Mouse (Mus musculus) kidney, embryonic 14.5 days (tissue): ENCODE results near the gene Ahrr. TPM values are rescaled to one million over a fixed set of nuclear protein-coding genes. Genes with fewer than 3 reads are reported as not detected.

Experiments
- ATAC-seq: fragments of 200-750 bp; cut with Nextera tagmentation; 2 replicates; pipeline ENCODE4 v1.8.0; 2017; ENCODE audit warnings: moderate number of reproducible peaks, mild to moderate bottlenecking, moderate TSS enrichment, moderate library complexity; ENCODE audit not compliant: low FRiP score, low TSS enrichment
- H3K27ac ChIP-seq: fragments of 300-500 bp; sonication (generic); 2 replicates; pipeline ENCODE4 v1.5.1; 2014; ENCODE audit warnings: low read depth, mild to moderate bottlenecking, low read length, moderate library complexity, mixed read lengths
- H3K27me3 ChIP-seq: fragments of 300-500 bp; sonication (generic); 2 replicates; pipeline ENCODE4 v1.6.1; 2014; ENCODE audit warnings: mild to moderate bottlenecking, low read length; ENCODE audit not compliant: control insufficient read depth, insufficient read depth
- H3K36me3 ChIP-seq: fragments of 300-500 bp; sonication (generic); 2 replicates; pipeline ENCODE4 v1.6.1; 2014; ENCODE audit warnings: low read length, mixed read lengths; ENCODE audit not compliant: control insufficient read depth, insufficient read depth
- H3K4me1 ChIP-seq: fragments of 300-500 bp; sonication (generic); 2 replicates; pipeline ENCODE4 v1.6.1; 2014; ENCODE audit warnings: low read length, mixed read lengths; ENCODE audit not compliant: control insufficient read depth, insufficient read depth
- H3K4me2 ChIP-seq: fragments of 300-500 bp; sonication (generic); replicated peaks from 2 replicates; pipeline ENCODE4 v1.6.1; 2014; ENCODE audit warnings: low read depth, mild to moderate bottlenecking, low read length
- H3K4me3 ChIP-seq: fragments of 300-500 bp; sonication (generic); 2 replicates; pipeline ENCODE4 v1.5.1; 2014; ENCODE audit warnings: mild to moderate bottlenecking, low read length
- H3K9ac ChIP-seq: fragments of 300-500 bp; sonication (generic); 2 replicates; pipeline ENCODE4 v1.6.1; 2014; ENCODE audit warnings: low read depth, mild to moderate bottlenecking, low read length, moderate library complexity
- H3K9me3 ChIP-seq: fragments of 300-500 bp; sonication (generic); 2 replicates; pipeline ENCODE4 v1.6.1; 2016; ENCODE audit warnings: low read length; ENCODE audit not compliant: control insufficient read depth
- WGBS: fragments of 180-500 bp; shearing (Covaris S2); extraction: QIAGEN DNeasy Blood & Tissue Kit; methylation state at CpG from one replicate; pipeline ENCODE4 v1.1.7; 2014; 5-methylcytosine and 5-hydroxymethylcytosine counted together
- polyA plus RNA-seq: library from polyadenylated mRNA; unstranded; fragments of >200 nt; fragmentation: Nextera tagmentation; extraction: Ambion mirVana; gene quantifications from 2 replicates; pipeline ENCODE4 v1.2.1, GENCODE M21; 2014

Ahrr gene
- polyA plus RNA-seq, 1 experiment from 2014 or later: 0.65 TPM

DNA sequence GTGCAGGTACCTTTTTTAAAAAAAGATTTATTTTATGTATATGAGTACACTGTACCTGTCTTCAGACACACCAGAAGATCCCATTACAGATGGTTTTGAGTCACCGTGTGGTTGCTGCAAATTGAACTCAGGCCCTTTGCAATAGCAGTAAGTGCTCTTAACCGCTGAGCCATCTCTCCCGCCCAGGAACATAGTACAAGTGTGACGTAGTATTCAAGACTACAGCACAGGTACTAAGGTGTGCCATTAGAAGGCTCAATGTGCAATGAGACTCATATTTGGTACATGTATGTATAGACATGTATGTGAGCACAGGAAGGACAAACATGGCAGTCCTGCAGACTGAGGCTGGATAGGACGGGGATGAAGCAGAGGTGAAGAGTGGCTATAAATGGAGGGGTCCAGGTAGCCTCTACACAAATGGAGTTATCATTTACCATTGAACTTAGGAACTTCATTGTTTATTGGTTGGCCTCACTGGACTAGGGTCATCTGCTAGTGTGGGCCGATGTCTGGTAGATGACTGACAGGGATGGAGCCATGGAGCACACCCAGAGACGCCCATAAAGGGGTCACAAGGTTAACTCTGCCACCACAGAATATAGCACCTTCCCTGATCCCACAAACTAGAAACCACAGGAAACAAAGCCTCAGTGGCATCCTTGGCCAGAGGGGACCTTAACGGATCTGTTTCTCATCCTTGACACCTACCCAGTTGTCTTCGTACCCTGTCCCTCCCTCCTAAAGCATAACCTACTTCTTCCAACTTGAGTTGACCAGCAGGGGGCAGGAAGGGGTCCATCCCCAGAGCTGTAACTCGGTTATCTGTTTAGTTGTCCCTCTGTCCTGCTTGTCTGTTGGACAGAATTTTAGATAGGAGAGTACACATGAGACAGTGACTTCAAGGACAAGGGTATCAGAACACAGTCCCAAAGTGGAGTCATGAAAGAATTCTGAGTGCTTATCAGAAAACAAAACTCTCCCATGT, 10.2 kb upstream of the Ahrr start:
- Histone ChIP-seq H3K9me3 (no peaks in the 10 kb centered on the region), H3K4me1 (no peaks in the 10 kb centered on the region), H3K4me2 (no peak overlapping the region), H3K27me3 (no peaks in the 10 kb centered on the region), H3K9ac (no peak overlapping the region), H3K27ac (no peak overlapping the region), H3K36me3 (peaks cover 50% of the 10 kb centered on the region; the same call in 1 of the 2 replicates), H3K4me3 (no peak overlapping the region)
- WGBS: 80% methylated on average over 10 of the region's 10 CpGs
- no peak for ATAC-seq

DNA sequence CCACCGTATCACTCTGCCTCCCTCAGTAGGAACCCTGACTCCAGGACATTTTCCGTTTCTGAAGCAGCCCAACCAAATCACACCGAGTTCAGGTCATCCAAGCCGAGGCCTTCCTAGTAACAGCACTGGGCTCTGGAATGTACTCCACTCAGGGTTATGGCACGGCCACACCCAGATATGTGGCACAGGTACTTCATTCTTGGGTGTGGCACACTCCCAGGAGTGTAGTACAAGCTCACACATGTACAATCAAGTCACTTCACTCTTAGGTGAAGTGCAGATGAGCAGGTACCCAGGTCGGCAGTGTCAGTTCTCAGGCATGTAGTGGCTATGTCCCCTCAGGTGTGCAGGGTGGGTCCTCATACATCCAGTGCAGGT, 9.5 kb upstream of the Ahrr start:
- 76% methylated on average over 6 of the region's 6 CpGs for WGBS

DNA sequence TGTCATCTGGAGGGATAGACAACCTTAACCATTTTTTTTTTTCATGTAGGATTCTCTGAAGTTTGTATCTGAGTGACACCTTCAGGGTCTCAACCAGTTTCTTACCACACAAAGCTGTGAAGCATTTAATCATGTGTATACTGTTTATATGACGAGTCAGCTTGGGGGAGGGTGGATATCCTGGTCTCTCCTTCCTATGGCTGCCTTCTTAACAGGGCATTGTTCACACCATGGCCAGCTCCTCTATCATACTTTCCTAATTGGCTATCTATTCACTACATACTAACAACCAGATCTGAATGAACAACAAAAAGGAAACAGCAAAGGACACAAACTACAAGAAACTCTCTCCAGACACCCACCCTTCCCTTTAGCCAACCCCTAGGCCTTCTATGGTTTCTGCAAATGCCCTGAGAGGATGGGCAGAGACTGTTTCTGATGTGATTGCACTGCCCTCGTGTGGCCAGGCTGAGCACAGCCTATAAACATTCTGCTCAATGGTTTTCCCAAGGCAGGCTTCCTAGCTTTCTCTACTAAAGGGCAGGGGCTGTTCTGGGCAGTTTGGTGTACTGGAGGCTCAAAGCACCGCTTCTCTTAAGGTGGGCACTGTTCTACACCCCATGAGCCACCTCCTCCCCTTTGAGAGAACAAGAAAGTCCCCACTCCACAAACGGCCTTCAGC, 8.9 kb upstream of the Ahrr start:
- H3K27me3 ChIP-seq: no peaks in the 10 kb centered on the region
- WGBS: 38% methylated on average over 4 of the region's 4 CpGs
- H3K27ac ChIP-seq: no peak overlapping the region
- no peaks in the 10 kb centered on the region for H3K9me3 ChIP-seq
- ATAC-seq: peak; percentile 85
- no peak overlapping the region for H3K4me3 ChIP-seq
- no peak overlapping the region for H3K4me2 ChIP-seq
- H3K4me1 ChIP-seq: no peaks in the 10 kb centered on the region
- H3K9ac ChIP-seq: no peak overlapping the region
- H3K36me3 ChIP-seq: peaks cover 38% of the 10 kb centered on the region; the same call in 1 of the 2 replicates

More for the DNA sequence above, 9.5 kb upstream of the Ahrr start:
- Histone ChIP-seq H3K9me3 (no peaks in the 10 kb centered on the region), H3K4me2 (no peak overlapping the region), H3K9ac (no peak overlapping the region), H3K4me1 (no peaks in the 10 kb centered on the region), H3K27me3 (no peaks in the 10 kb centered on the region), H3K27ac (no peak overlapping the region), H3K36me3 (peaks cover 42% of the 10 kb centered on the region; the same call in 1 of the 2 replicates), H3K4me3 (no peak overlapping the region)
- peak; percentile 29; the same call in 1 of the 2 replicates for ATAC-seq

DNA sequence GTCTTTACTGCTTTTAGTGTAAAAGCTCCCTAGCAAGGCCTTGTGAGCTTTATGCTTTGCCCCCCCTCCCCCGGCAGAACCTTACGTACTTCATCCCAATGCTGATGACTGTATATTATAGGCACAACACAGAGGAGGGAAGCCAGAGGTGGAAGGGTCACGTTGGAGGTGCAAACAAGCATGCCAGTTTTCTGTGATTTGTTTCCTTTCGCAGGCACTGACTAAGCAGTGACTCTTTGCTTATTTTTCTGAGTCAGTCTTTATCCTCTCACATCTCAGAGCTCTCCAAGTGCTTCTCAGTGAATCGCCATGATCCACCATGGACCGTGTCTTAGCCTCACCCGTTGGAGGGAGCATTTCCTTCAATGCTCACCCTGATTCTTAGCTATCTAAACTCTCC, 4.2 kb upstream of the Ahrr start:
- ATAC-seq: no peak
- H3K36me3 ChIP-seq: no peaks in the 10 kb centered on the region
- H3K4me3 ChIP-seq: no peak overlapping the region
- H3K9me3 ChIP-seq: no peaks in the 10 kb centered on the region
- no peak overlapping the region for H3K4me2 ChIP-seq
- H3K9ac ChIP-seq: no peak overlapping the region
- H3K27me3 ChIP-seq: no peaks in the 10 kb centered on the region
- no peak overlapping the region for H3K27ac ChIP-seq
- WGBS: 68% methylated on average over 7 of the region's 7 CpGs
- no peaks in the 10 kb centered on the region for H3K4me1 ChIP-seq

DNA sequence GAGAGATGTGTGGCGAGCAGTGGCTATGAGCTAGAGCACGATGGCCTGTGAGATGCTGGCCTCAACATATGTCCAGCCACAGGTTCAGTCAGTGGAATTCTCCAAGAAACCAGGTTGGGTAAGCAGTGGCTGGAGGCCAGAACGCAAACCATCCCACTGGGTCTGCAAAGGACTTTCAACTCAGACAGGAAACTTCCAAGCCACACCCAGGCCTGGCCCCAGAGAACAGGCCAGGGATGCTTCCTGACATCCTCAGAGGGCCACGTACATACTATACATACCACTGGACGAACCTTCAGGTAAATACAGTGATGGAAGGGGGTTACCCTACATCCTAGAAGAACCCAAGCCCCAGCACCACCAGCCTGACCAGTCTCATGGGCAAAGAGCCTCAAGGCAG, 2.5 kb downstream of the Ahrr start:
- Histone ChIP-seq H3K27me3 (no peaks in the 10 kb centered on the region), H3K4me2 (no peak overlapping the region), H3K4me3 (no peak overlapping the region), H3K4me1 (no peaks in the 10 kb centered on the region), H3K36me3 (no peaks in the 10 kb centered on the region), H3K9me3 (no peaks in the 10 kb centered on the region), H3K27ac (no peak overlapping the region), H3K9ac (no peak overlapping the region)
- ATAC-seq: no peak
- WGBS: 87% methylated on average over 5 of the region's 5 CpGs

DNA sequence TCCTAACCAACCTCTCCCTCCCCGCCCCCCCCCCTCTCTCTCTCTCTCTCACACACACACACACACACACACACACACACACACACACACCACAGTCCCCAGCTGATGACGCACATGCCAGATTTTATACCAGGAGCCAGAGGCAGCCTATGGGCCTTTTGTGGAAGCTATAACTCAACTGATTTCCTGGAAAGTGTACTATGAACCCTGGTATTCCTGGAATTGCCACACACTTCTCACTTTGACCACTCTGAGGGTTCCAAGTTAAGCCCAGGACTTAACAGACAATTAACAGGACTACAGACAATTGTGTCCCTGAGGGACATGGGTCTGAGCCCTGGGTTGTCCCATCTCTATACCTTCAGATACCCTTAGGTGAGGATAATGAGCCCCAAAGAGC, 9.8 kb downstream of the Ahrr start:
- no peak for ATAC-seq
- Histone ChIP-seq H3K4me2 (no peak overlapping the region), H3K9me3 (no peaks in the 10 kb centered on the region), H3K27ac (no peak overlapping the region), H3K27me3 (no peaks in the 10 kb centered on the region), H3K4me3 (no peak overlapping the region), H3K4me1 (no peaks in the 10 kb centered on the region), H3K36me3 (no peaks in the 10 kb centered on the region), H3K9ac (no peak overlapping the region)
- 68% methylated on average over 2 of the region's 2 CpGs for WGBS

DNA sequence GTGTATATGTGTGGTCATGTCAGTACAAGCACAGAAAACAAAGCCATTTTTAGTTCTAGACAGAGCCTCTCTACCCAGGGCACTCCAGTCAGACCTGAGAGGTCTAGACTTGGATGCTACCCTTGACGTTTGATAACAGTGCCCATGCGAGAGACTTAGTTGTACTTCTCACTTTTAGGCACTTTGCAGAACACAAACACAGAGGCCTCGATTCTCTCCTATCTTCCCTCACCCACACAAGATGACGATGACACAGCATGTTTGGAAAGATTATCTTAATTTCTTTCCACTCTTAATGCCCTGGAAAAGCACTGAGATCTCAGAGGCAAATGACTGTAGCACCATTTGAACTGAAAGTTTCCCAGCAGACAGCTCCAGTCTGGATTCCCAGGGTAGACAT, 16.4 kb downstream of the Ahrr start:
- Histone ChIP-seq H3K4me1 (no peaks in the 10 kb centered on the region), H3K27me3 (no peaks in the 10 kb centered on the region), H3K27ac (no peak overlapping the region), H3K9me3 (no peaks in the 10 kb centered on the region), H3K4me3 (no peak overlapping the region), H3K36me3 (no peaks in the 10 kb centered on the region), H3K4me2 (no peak overlapping the region), H3K9ac (no peak overlapping the region)
- ATAC-seq: no peak
- WGBS: 88% methylated on average over 4 of the region's 4 CpGs

DNA sequence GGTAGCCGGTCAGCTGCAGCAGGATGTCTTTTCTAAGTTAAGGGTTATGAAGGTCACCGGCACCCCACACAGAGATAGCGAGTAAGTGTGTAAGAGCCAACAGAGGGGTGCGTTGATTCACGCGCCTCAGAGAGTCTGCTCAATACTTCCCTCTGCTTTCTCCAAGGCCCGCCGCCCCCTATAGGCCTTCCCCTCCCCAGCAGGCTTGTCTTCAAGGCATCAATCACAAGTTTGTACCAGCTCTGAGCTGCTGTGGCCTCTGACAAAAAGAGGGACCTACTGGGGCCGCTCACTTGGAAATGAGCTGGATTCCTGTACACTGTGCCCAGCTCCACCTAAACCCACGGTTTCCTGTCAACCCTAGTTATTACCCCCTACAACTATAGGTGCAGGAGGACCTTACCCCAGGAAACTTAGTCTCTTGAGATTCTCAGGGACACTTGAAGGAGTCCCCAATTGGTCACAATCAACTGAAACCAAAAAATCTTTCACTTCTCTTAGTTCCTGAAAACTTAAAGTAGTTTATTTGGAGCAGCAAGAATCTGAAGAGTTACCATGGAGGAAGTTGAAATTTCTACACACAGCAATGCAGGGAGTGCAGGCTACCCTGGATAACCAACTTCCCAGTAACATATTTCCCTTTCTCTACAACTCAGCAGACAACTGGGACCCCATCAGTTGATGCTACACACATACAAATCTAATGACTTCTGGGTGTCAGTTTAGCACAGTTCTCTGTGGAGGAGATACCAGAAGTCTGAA, 31.7 kb downstream of the Ahrr start:
- Histone ChIP-seq H3K27ac (no peak overlapping the region), H3K36me3 (no peaks in the 10 kb centered on the region), H3K4me3 (peak overlapping the region; percentile 45), H3K27me3 (no peaks in the 10 kb centered on the region), H3K4me1 (peaks cover 3% of the 10 kb centered on the region; the same call in 1 of the 2 replicates), H3K9me3 (no peaks in the 10 kb centered on the region), H3K4me2 (peak overlapping the region; percentile 83), H3K9ac (peak overlapping the region; percentile 56)
- 2% methylated on average over 10 of the region's 10 CpGs for WGBS
- peak; percentile 89 for ATAC-seq
